Mouse (Mus musculus): ENCODE results near the gene Eif2ak3.

DNA sequence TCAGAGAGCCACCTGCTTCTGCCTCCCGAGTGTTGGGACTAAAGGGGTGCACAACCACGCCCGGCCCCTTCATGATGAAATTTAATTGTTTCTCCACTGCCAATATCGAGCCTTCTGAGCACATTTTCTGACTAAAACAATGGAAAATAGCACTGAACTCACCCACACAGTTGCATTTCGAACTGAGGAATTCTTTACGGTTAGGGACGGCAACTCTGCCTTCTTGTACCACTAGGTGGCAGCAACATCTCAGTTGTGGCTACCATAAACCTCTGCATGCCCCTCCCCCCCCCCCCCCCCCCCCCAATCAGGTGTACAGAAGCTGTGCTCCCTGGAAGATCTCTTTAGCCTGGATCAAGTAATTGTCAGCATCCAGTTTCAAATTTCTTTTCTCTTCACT, 39.0 kb upstream of the Eif2ak3 start:
- no peak for TF ChIP-seq POLR2A (IDR thresholded peaks at IDR 0.05; ENCODE audit: insufficient read depth, low read length)
- TF ChIP-seq CTCF (IDR thresholded peaks at IDR 0.05; ENCODE audit: low read depth, low read length), result peak; percentile 36
- no peak for TF ChIP-seq EP300 (IDR thresholded peaks at IDR 0.05; ENCODE audit: insufficient read depth, low read depth, low read length)
